Mouse (Mus musculus): ENCODE results near the gene Gtf2ird1.
"Not testable (repeated sequence)": the region's sequence is repeated elsewhere in the genome, so short reads cannot be mapped to it uniquely, and the experiment has no call there.

The Gtf2ird1 gene

GRCm38 (mm10) chr5:134475006-134475605 is 18.6 kb upstream of the Gtf2ird1 start:
- no peak for DNase-seq (ENCODE audit: inconsistent age in 2 of 2, low spot score in 1 of 2)

DNA sequence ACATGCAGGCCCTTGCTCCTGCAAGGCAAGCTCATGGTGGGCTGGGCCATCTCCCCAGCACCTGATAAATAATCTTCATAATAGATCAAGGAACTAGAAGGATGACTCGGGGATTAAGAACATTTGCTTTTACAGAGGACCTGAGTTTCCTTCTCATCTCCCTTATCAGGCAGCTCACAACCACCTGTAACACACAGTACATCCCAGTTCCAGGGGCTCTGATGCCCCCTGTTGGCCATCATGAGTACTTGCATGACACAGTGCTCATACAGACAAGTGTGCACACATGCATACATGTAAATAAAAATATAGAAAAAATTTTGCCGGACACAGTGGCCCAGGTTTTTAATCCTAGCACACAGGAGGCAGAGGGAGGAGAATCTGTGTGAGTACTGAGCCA is 17.4 kb upstream of the Gtf2ird1 start:
- peak in 1 of 2 experiments; percentile 58 for DNase-seq (ENCODE audit: inconsistent age in 2 of 2, low spot score in 1 of 2)

GRCm38 (mm10) chr5:134470538-134471169 is 14.1 kb upstream of the Gtf2ird1 start:
- DNase-seq (ENCODE audit: inconsistent age in 2 of 2, low spot score in 1 of 2), result no peak

GRCm38 (mm10) chr5:134469559-134470150 is 13.1 kb upstream of the Gtf2ird1 start:
- DNase-seq (ENCODE audit: inconsistent age in 2 of 2, low spot score in 1 of 2), result no peak

- no peak for DNase-seq (ENCODE audit: inconsistent age in 2 of 2, low spot score in 1 of 2)
Measured at GRCm38 (mm10) chr5:134468158-134468765, 11.7 kb upstream of the Gtf2ird1 start.

- no peak for DNase-seq (ENCODE audit: inconsistent age in 2 of 2, low spot score in 1 of 2)
Measured at GRCm38 (mm10) chr5:134467030-134467549, 10.6 kb upstream of the Gtf2ird1 start.

DNA sequence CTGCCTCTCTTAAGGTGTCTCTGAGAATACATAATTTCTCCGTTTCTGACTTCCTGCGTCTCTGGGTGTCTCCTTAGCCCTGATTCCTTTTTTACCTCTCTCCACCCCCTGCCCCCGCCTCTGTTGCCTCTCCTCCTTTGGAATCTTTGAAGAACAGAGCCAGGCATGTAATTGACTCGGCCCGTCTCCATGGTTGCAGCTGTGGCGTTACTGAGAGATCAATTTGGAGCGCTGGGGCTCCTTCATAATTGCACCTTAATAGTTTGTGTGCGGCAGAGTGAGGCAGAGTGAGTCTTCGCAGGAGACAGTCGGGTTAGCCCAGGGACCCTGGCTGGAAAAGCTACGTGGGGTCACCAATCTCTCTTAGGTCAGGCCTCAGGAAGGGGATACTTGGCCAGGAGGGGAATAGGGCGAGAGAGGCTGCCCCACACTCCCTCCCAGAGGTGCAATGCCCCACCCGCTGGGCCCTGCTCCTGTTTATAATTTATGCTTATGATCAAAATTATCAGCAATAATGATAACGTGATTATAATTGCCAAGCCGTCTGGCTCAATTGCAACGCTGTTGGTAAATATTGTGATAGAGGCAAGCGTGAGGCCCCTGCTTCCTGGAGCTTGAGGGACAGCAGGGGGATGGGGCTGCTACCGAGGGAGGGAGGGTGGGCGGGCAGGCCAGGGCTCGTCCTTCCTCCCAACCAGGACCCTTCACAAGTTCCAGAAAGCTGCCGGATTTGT is 9.9 kb upstream of the Gtf2ird1 start:
- no peak for DNase-seq (ENCODE audit: inconsistent age in 2 of 2, low spot score in 1 of 2)

- no peak for DNase-seq (ENCODE audit: inconsistent age in 2 of 2, low spot score in 1 of 2)
Measured at GRCm38 (mm10) chr5:134465197-134465596, 8.7 kb upstream of the Gtf2ird1 start.

- DNase-seq (ENCODE audit: inconsistent age in 2 of 2, low spot score in 1 of 2), result no peak
Measured at GRCm38 (mm10) chr5:134464225-134464624, 7.7 kb upstream of the Gtf2ird1 start.

GRCm38 (mm10) chr5:134462731-134463130 is 6.2 kb upstream of the Gtf2ird1 start:
- DNase-seq (ENCODE audit: inconsistent age in 2 of 2, low spot score in 1 of 2), result no peak

DNA sequence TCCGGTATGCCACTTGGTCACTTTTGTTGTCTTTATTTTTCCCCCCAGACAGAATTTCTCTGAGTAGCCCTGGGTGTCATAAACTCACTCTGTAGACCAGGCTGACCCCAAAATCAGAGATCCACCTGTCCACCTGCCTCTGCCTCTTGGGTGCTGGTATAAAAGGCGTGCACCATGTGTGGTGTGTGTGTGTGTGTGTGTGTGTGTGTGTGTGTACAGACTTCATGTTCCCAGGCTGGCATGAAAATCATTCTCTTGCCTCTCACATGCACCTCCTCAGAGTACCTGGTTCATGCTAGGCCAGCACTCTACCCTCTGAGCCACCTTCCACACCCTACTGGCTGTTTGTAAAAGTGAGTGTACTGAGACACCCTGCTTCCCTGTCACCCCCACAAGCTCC is 5.8 kb upstream of the Gtf2ird1 start:
- DNase-seq (ENCODE audit: inconsistent age in 2 of 2, low spot score in 1 of 2), result no peak

DNA sequence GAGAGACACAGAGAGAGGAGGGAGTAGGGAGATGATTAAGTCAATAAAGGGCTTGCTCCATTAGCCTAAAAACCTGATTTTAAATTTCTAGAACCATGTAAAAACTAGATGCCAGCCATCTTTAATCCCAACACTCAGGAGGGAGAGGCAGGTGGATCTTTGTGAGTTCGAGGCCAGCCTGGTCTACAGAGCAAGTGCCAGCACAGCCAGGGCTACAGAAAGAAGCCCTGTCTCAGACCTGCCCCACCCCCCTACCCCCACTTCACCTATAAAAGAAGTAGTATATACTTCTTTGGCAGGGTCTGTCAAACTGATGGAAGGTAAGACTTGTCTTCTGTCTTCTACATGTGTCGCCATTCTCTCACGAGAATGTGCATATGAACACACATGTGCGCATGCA is 4.0 kb upstream of the Gtf2ird1 start:
- no peak for DNase-seq (ENCODE audit: inconsistent age in 2 of 2, low spot score in 1 of 2)

DNA sequence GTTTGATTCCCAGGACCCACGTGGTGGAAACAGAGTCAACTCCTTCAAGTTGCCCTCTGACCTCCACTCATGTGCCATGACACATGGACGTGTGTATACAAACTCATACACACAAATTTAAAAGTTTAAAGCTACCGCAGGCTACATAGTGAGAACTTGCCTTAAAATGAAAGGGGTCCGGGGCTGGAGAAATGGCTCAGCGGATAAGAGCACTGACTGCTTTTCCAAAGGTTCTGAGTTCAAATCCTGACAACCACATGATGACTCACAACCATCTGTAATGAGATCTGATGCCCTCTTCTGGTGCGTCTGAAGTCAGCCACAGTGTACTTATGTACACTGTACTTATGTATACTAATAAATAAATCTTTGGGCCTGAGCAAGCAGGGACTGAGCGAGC is 2.6 kb upstream of the Gtf2ird1 start:
- no peak for DNase-seq (ENCODE audit: inconsistent age in 2 of 2, low spot score in 1 of 2)

DNA sequence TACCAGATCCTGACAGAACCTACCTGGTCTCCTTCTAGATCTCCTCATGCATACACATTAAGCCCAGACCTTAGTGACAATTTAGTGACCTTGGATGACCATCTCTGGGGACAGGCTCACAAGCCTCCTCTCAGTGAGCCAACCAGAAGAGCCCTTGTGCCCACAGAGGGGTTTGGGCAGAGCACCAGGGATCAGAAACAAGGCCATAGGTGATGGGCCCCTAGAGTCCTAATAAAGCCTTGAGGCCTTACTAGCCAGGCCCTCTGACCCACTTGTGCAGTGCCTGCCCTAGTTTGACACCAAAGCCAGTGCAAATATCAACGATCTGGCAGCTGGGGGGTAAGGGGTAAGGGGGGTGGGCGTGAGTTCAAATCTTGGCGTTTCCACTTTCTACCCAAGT is 1.9 kb upstream of the Gtf2ird1 start:
- DNase-seq (ENCODE audit: inconsistent age in 2 of 2, low spot score in 1 of 2), result peak in 1 of 2 experiments; percentile 56

- DNase-seq (ENCODE audit: inconsistent age in 2 of 2, low spot score in 1 of 2), result peak in 1 of 2 experiments; percentile 36
Measured at GRCm38 (mm10) chr5:134457371-134457770, 855 bp upstream of the Gtf2ird1 start.

DNA sequence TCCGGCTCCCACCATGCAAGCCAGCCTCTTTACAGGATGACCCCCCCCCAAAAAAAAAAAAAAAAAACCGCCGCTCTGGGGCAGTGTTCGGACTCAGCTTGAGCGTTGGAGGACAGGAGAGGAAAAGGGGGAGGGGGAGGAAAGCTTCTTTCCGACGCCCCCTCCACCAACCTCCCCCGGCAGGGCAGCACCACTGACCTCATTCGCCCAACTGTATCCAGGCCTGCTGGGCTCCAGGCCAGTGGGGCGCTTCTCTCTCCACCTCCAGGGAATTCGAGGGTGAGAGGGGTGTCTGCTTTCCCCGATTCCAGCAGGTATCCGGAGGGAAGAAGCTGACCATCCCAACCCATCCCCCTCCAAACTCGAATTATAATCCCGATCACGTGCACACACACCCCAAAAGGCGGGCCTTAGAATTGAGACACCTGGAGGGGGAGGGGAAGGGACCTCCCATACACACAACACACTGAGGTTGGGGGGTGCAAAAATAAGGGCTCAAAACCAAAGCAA is 547 bp downstream of the Gtf2ird1 start:
- peak; percentile 68 to 89 for DNase-seq (ENCODE audit: inconsistent age in 2 of 2, low spot score in 1 of 2)

- peak; percentile 63 to 86 for DNase-seq (ENCODE audit: inconsistent age in 2 of 2, low spot score in 1 of 2)
Measured at GRCm38 (mm10) chr5:134455186-134455895, 1.2 kb downstream of the Gtf2ird1 start.

DNA sequence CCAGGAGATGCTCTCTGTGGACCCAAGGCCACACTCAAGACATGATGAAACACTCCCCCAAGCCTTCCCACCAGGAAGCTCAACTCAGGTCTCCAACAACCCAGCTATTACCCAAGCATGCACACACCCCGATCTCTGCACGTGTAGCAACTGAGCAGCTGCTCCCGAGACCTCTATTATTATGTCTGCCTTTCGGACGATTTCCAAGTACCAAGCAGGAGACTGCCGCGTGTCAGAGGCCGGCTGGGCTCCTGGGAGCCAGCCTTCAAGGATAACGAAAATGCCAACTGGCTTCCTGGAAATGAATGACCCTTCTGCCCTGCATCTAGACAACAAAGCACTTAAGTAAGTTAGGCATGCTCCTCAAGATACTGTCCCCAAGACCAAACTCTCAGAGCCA is 2.1 kb downstream of the Gtf2ird1 start:
- DNase-seq (ENCODE audit: inconsistent age in 2 of 2, low spot score in 1 of 2), result peak in 1 of 2 experiments; percentile 47

DNA sequence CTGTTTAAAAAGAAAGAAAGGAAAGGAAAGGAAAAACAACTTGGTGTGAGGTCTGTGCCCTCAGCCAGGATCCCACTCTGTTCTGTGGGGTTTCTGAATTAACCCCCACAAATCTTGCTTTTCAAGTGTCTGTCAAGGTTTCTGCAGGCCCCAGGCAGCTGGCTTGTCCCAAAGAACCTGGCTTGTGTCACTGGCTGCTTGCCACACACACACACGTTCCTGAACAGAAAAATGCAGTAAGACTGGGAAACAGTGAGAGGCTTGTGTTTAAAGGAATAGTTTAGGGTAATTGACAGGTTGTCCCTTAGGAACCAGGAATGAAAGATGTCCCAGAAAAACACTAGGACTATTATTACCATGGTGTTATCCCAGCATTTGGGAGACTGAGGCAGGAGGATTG is 2.9 kb downstream of the Gtf2ird1 start:
- peak in 1 of 2 experiments; percentile 53 for DNase-seq (ENCODE audit: inconsistent age in 2 of 2, low spot score in 1 of 2)

DNA sequence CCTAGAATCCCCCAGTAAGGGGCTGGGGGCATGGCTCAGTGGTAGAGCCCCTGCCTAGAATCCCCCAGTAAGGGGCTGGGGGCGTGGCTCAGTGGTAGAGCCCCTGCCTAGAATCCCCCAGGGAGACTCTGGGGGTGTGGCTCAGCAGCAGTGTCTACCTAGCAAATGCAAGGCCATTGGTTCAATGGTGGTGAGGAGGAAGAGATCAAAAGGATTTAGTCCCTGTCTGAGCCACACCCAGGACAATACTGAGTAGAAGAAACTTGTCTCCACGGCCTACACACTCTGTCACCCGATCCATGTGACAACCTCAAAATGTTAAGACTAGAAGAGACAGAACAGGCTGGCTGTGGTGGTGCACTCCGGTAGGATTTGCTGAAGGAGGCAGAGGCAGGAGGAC is 9.8 kb downstream of the Gtf2ird1 start:
- not testable (repeated sequence) for DNase-seq (ENCODE audit: inconsistent age in 2 of 2, low spot score in 1 of 2)
